Mouse (Mus musculus) large intestine, adult 2 months (tissue): ENCODE measurements around the gene Sin3a. TPM values are rescaled to one million over a fixed set of nuclear protein-coding genes. Genes with fewer than 3 reads are reported as not detected.

Experiments
- DNase-seq: peaks from one replicate; pipeline ENCODE4 v3.0.0-alpha.2; 2012; ENCODE audit warnings: low read depth, low spot score
- WGBS: fragments of 180-500 bp; shearing (Covaris S2); methylation state at CpG from one replicate; pipeline ENCODE4 v1.1.7; 2018; 5-methylcytosine and 5-hydroxymethylcytosine counted together
- polyA plus RNA-seq: library from polyadenylated mRNA; depleted of rRNA; stranded (reverse); fragments of >200 nt; gene quantifications from 2 replicates; pipeline ENCODE4 v1.2.3, GENCODE M21; 2012

Sin3a gene
- polyA plus RNA-seq, 1 experiment: 25.4 TPM

GRCm38 (mm10) chr9:57130577-57131433 lies 59.0 kb downstream of the Sin3a start, which contains the start of gene Man2c1:
Gene Man2c1, plus strand, starts transcription at chr9:57130690.
- peak; percentile 83 for DNase-seq
- under 1% methylated on average over 58 of the region's 58 CpGs for WGBS

DNA sequence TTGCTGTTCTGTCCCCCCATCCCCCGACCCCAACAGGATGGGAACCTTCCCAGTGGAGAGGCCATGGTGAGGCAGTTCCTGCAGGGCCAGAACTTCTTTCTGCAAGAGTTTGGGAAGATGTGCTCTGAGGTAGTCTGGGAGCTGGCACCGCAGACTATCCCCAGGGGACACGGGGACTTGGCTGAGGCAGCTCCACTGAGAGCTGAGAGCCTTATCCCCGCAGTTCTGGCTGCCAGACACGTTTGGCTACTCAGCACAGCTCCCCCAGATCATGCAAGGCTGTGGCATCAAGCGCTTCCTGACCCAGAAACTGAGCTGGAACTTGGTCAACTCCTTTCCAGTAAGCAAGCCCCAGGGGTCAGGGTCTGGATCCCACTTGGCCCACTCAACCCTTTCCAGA lies 65.4 kb downstream of the Sin3a start:
- DNase-seq: no peak
- WGBS: 85% methylated on average over 6 of the region's 6 CpGs

DNA sequence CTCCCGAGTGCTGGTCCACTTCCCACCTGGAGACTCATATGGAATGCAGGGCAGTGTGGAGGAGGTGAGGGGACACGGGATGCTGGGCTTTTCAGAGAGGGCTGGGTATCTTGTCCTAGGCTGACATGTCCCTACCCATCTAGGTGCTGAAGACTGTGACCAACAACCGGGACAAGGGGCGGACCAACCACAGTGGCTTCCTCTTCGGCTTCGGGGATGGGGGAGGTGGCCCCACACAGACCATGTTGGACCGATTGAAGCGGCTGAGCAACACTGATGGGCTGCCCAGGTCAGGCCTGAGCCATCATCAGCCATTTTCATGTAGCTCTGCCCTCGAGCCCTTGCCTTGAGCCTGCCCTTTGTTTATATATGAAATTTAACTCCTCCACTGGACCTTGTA lies 65.9 kb downstream of the Sin3a start:
- 90% methylated on average over 9 of the region's 9 CpGs for WGBS
- DNase-seq: no peak

- WGBS: 90% methylated on average over 6 of the region's 6 CpGs
- DNase-seq: no peak
These were observed 66.7 kb downstream of the Sin3a start for GRCm38 (mm10) chr9:57138507-57138906.

DNA sequence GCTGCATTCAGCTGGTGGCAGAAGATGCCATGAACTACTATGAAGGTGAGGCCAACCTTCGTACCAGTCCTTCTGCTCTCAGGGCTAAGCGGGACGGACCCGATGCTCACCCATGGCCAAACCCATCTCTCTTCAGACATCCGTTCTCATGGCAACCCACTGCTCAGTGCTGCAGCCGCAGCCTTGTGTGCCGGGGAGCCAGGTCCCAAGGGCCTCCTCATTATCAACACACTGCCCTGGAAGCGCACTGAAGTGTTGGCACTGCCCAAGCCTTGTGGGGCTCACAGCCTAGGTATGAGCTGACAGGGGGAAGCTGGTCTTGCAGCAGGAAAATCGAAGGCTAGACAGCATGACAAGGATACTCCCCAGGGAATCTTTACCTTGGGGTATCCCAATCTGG lies 67.3 kb downstream of the Sin3a start:
- no peak for DNase-seq
- WGBS: 95% methylated on average over 9 of the region's 9 CpGs

GRCm38 (mm10) chr9:57139571-57139970 lies 67.7 kb downstream of the Sin3a start:
- 82% methylated on average over 5 of the region's 5 CpGs for WGBS
- DNase-seq: no peak

DNA sequence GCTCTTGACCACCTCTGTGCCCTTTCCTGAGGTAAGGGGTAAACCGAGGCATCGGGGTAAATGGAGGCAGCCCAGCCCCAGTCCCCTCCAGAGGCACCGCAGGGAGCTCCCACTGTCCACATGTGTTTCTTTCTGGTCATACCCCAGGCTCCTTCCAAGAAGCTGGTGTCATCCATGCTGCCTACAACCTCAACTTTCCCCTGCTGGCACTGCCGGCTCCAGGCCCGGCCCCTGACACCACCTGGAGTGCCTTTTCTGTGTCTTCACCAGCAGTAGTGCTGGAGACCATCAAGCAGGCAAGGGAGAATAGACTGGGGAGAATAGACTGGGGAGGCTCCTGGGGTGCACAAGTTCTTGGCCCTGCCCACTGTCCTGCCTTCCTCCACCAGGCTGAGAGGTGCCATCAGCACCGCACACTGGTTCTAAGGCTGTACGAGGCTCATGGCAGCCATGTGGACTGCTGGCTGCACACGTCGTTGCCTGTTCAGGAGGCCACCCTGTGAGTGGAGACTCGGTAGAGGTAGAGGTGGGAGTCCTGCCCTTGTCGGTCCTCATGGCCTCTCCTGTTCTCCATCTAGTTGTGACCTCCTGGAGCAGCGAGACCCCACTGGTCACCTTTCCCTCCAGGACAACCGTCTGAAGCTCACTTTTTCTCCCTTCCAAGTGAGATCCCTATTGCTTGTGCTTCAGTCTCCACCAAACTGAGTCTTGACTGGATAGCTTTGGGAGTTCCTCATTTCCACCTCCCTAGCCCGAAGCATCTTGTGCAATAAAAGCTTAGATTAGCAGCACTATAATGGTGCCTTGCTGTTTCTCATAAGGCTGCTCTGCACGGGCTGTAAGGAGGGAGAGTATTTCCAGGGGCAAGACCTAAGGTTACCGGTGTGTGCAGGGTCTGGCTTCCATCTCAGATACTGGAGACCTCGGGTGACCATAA lies 69.8 kb downstream of the Sin3a start:
- 85% methylated on average over 17 of the region's 17 CpGs for WGBS

DNA sequence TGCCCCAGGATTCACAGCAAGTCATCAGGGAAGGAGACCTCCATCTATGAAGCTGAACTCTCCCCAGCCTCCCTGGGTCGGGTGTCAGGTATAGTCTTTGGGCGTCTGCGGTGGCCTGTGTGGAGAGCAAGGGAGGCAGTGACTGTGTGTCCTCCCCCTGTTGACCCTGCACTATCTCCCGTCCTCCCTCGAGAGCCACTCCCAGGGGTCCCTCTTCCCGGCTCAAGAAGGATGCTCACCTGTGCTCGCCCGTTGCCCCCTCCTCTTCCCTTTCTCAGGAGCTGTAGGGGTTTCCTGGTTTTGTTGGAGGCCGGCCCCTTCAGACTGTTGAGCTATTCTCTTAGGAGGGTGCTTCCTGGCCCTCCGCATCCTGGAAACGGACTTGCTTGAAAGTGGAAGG lies 71.4 kb downstream of the Sin3a start:
- DNase-seq: no peak
- WGBS: 85% methylated on average over 11 of the region's 11 CpGs

More for the DNA sequence above, 69.8 kb downstream of the Sin3a start:
- no peak for DNase-seq

GRCm38 (mm10) chr9:57144830-57145229 lies 73.0 kb downstream of the Sin3a start:
- DNase-seq: no peak
- WGBS: 94% methylated on average over 8 of the region's 8 CpGs

- no peak for DNase-seq
- WGBS: 63% methylated on average over 17 of the region's 17 CpGs
These were observed 74.7 kb downstream of the Sin3a start for GRCm38 (mm10) chr9:57146451-57147066.

DNA sequence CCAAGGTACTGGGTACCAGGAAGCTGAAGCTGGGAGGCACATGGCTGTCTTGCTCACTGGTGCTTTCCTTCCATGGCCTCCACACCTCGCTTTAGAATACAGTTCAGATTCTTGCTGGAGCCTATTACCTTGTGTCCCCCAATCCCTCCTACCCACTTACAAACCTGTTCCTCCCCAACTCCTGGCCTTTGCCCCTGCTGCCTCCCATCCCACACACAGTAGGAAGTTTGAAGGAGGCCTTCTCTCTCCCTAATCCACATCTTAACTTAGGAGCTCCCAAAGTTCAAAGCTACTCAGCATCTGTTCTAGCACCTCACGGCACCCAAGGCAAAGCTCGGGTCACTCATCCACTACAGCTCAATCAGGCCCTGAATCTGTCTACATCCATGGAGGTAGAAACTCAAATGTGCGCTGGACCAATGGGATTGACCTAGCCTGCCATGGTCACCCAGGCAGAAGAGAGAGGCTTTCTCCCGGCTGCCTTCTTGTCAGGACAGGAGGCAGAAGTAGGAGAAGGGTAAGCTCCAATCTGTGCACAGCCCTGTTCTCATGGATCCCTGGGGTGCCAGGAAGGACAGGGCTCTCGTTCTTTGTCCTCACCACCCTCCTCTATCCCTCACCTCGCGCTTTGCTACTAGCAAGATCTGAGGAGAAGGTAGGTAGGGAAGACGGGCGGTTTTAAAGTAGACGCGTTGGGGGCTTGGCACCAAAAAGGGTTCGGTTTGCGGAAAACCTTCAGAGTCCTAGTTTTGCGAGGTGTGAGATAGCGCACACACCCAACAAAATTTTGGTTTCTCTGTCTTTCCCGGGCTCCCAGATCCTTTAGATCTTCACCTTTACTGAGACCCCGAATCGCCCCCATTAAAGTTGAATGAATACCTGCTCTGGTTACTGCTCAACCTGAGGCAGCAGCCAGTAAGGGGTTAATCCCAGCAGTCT lies 75.6 kb downstream of the Sin3a start:
- WGBS: 6% methylated on average over 19 of the region's 19 CpGs
- no peak for DNase-seq

GRCm38 (mm10) chr9:57148144-57148878 lies 76.5 kb downstream of the Sin3a start, which contains the start of gene Neil1:
Gene Neil1, minus strand, starts transcription at chr9:57148305.
- DNase-seq: peak; percentile 76
- 1% methylated on average over 27 of the region's 27 CpGs for WGBS

GRCm38 (mm10) chr9:57149021-57149420 lies 77.2 kb downstream of the Sin3a start:
- no peak for DNase-seq
- 73% methylated on average over 6 of the region's 6 CpGs for WGBS

DNA sequence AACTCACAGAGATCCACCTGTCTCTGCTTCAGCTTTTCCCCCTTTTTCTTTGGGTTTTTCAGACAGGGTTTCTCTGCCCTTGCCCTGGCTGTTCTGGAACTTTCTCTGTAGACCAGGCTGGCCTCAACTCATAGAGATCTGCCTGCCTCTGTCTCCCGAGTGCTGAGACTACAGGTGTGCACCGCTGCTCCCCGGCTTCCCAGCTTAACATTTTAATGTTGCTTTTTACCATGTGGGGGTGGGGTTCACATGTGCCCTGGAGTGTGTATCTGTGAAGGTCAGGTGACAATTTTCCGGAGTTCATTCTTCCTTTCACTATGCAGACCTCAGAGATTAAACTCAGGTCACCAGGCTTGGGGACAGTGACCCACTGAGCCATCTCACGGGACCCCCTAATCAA lies 78.4 kb downstream of the Sin3a start:
- WGBS: 83% methylated on average over 5 of the region's 5 CpGs
- DNase-seq: no peak

DNA sequence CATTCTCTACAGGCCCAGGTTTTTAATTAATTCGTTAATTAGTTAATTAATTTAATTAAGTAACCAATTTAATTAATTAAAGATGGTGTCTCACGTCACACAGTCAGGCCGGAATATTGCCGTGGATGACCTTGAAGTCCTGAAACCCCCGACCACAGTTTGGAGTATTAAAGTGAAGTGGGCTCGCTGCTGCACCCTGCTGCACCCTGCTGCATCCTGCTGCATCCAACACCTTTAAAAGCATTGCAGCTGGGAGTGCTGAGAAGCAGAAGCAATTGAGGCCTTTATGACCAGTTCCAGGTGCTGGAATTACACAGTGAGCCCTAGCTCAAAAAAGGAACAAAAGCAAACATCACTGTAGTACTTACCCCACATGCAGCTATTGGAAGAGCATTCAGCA lies 80.5 kb downstream of the Sin3a start:
- no peak for DNase-seq
- 58% methylated on average over 6 of the region's 6 CpGs for WGBS

GRCm38 (mm10) chr9:57156383-57156782 lies 84.5 kb downstream of the Sin3a start:
- WGBS: 93% methylated on average over 7 of the region's 7 CpGs
- DNase-seq: no peak

DNA sequence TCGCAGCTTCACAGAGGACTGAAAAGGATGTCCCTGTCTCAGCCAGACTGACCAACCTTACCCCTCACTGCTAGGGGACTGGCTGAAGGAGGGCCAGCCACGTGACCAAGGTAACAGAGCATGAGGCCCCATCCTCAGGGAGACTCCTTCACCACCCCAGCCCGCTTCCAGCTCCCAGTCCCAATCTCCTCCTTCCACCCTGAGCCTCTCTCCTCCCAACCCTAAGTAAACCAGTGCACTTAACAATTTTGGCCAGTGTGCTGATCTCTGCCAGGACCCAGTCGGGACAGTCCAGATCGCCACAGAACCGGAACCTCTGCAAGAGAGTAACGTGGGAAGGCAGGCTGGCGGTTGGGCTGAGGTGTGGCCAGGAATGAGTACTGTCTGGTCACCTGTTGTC lies 85.0 kb downstream of the Sin3a start:
- WGBS: 83% methylated on average over 8 of the region's 8 CpGs
- no peak for DNase-seq

GRCm38 (mm10) chr9:57157499-57157898 lies 85.7 kb downstream of the Sin3a start:
- WGBS: 30% methylated on average over 13 of the region's 13 CpGs
- no peak for DNase-seq
